Mouse (Mus musculus): ENCODE data around the gene Olfr481. TPM values are rescaled to one million over a fixed set of nuclear protein-coding genes. Genes with fewer than 3 reads are reported as not detected.

Gene Olfr481
- polyA plus RNA-seq (2014; fragmentation: Nextera tagmentation; extraction: Ambion mirVana), result not detected in 2 replicates

- no peak within 1 kb of the TSS for H3K27ac ChIP-seq (replicated peaks in 1 of 2; ENCODE audit: control insufficient read depth in 1 of 2, insufficient read depth in 1 of 2, low read depth in 2 of 2, low read length in 2 of 2)
- no peaks in the 10 kb centered on the region for H3K27me3 ChIP-seq (ENCODE audit: control insufficient read depth, insufficient read depth, low read length)
- H3K4me1 ChIP-seq (ENCODE audit: control insufficient read depth in 2 of 2, insufficient read depth in 2 of 2, low read length in 2 of 2), result no peaks in the 10 kb centered on the region
- H3K9ac ChIP-seq (ENCODE audit: low read length), result no peak within 1 kb of the TSS
- H3K9me3 ChIP-seq (ENCODE audit: control insufficient read depth, low read length), result no peaks in the 10 kb centered on the region
- H3K4me2 ChIP-seq (ENCODE audit: low read length), result no peak within 1 kb of the TSS
- H3K4me3 ChIP-seq (ENCODE audit: control insufficient read depth in 1 of 2, insufficient read depth in 1 of 2, low read depth in 1 of 2, low read length in 2 of 2), result no peak within 1 kb of the TSS
- ATAC-seq (ENCODE audit: insufficient number of reproducible peaks, insufficient read depth, low FRiP score, low read depth), result no peak
- no peaks in the 10 kb centered on the region for H3K36me3 ChIP-seq (ENCODE audit: control insufficient read depth, insufficient read depth, low read length)
Observed at GRCm38 (mm10) chr7:108079555-108079954, at the start of gene Olfr481. Gene Olfr481 (plus strand): TSS chr7:108079855.

GRCm38 (mm10) chr7:108033889-108034288 is 45.8 kb upstream of the Olfr481 start, which contains the start of gene Olfr478:
Gene Olfr478 (minus strand): TSS chr7:108033989.
- Histone ChIP-seq H3K27me3 (ENCODE audit: control insufficient read depth, insufficient read depth, low read length) (no peaks in the 10 kb centered on the region), H3K4me3 (ENCODE audit: control insufficient read depth in 1 of 2, insufficient read depth in 1 of 2, low read depth in 1 of 2, low read length in 2 of 2) (no peak within 1 kb of the TSS), H3K4me1 (ENCODE audit: control insufficient read depth in 2 of 2, insufficient read depth in 2 of 2, low read length in 2 of 2) (no peaks in the 10 kb centered on the region), H3K4me2 (ENCODE audit: low read length) (no peak within 1 kb of the TSS), H3K9ac (ENCODE audit: low read length) (no peak within 1 kb of the TSS), H3K9me3 (ENCODE audit: control insufficient read depth, low read length) (no peaks in the 10 kb centered on the region; the same call in 1 of the 2 replicates), H3K36me3 (ENCODE audit: control insufficient read depth, insufficient read depth, low read length) (no peaks in the 10 kb centered on the region), H3K27ac (replicated peaks in 1 of 2; ENCODE audit: control insufficient read depth in 1 of 2, insufficient read depth in 1 of 2, low read depth in 2 of 2, low read length in 2 of 2) (no peak within 1 kb of the TSS)
- WGBS, result 58% methylated on average over 3 of the region's 3 CpGs
- no peak for ATAC-seq (ENCODE audit: insufficient number of reproducible peaks, insufficient read depth, low FRiP score, low read depth)

DNA sequence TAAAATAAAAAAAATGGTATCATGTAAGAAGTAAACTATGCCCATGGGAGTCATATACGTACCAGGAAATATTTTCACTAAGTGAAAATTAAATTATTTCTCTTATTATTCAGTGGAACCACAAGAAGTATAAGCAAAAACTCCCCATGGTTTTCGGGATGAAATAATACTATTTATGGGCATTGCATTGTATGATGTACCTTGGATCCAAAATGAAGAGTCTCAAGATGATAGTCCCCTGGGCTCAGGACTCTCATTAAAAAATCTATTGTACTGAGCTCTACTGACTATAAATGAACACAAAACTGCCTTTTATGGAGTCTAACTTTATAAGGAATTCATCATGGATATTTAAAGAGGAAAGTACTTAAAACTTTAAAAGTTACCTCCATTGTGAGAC is 29.3 kb upstream of the Olfr481 start, which contains the start of gene Olfr479:
Gene Olfr479, plus strand, starts transcription at position 301 of the 400 bp plus-strand sequence.
- Histone ChIP-seq H3K9ac (ENCODE audit: low read length) (no peak within 1 kb of the TSS), H3K4me1 (ENCODE audit: control insufficient read depth in 2 of 2, insufficient read depth in 2 of 2, low read length in 2 of 2) (no peaks in the 10 kb centered on the region), H3K4me3 (ENCODE audit: control insufficient read depth in 1 of 2, insufficient read depth in 1 of 2, low read depth in 1 of 2, low read length in 2 of 2) (no peak within 1 kb of the TSS), H3K36me3 (ENCODE audit: control insufficient read depth, insufficient read depth, low read length) (no peaks in the 10 kb centered on the region), H3K9me3 (ENCODE audit: control insufficient read depth, low read length) (no peaks in the 10 kb centered on the region), H3K27ac (replicated peaks in 1 of 2; ENCODE audit: control insufficient read depth in 1 of 2, insufficient read depth in 1 of 2, low read depth in 2 of 2, low read length in 2 of 2) (no peak within 1 kb of the TSS), H3K27me3 (ENCODE audit: control insufficient read depth, insufficient read depth, low read length) (no peaks in the 10 kb centered on the region), H3K4me2 (ENCODE audit: low read length) (no peak within 1 kb of the TSS)
- WGBS, result 70% methylated on average over 2 of the region's 2 CpGs
- ATAC-seq (ENCODE audit: insufficient number of reproducible peaks, insufficient read depth, low FRiP score, low read depth), result no peak

GRCm38 (mm10) chr7:108067246-108067645 is 12.4 kb upstream of the Olfr481 start, which contains the start of gene Olfr480:
Gene Olfr480 (minus strand): TSS chr7:108067346.
- Histone ChIP-seq H3K4me1 (ENCODE audit: control insufficient read depth in 2 of 2, insufficient read depth in 2 of 2, low read length in 2 of 2) (no peaks in the 10 kb centered on the region), H3K4me3 (ENCODE audit: control insufficient read depth in 1 of 2, insufficient read depth in 1 of 2, low read depth in 1 of 2, low read length in 2 of 2) (no peak within 1 kb of the TSS), H3K36me3 (ENCODE audit: control insufficient read depth, insufficient read depth, low read length) (no peaks in the 10 kb centered on the region), H3K9ac (ENCODE audit: low read length) (no peak within 1 kb of the TSS), H3K27ac (replicated peaks in 1 of 2; ENCODE audit: control insufficient read depth in 1 of 2, insufficient read depth in 1 of 2, low read depth in 2 of 2, low read length in 2 of 2) (no peak within 1 kb of the TSS), H3K27me3 (ENCODE audit: control insufficient read depth, insufficient read depth, low read length) (no peaks in the 10 kb centered on the region), H3K4me2 (ENCODE audit: low read length) (no peak within 1 kb of the TSS), H3K9me3 (ENCODE audit: control insufficient read depth, low read length) (no peaks in the 10 kb centered on the region)
- WGBS, result 76% methylated on average over 1 of the region's 1 CpGs
- ATAC-seq (ENCODE audit: insufficient number of reproducible peaks, insufficient read depth, low FRiP score, low read depth), result no peak

DNA sequence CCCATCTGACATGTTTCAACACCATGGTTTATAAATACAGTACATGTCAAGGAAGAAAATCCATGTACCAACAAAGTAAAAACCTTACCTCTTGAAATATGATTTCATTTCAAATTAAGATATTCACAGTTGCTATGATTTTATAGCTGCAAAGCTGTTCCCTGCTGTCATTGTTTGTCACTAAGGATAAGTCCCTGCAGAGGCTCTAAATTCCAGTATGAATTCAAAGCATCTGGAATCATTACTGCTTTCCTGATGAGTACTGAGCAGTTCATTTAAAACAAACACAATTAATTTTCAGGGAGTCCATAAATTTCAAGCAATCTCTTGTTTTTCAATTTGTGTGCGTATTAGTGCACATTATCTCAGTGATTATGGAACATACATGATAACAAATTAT is 17.8 kb downstream of the Olfr481 start, which contains the start of gene Olfr482:
Gene Olfr482, minus strand, starts transcription at position 101 of the 400 bp plus-strand sequence.
- Histone ChIP-seq H3K4me2 (ENCODE audit: low read length) (no peak within 1 kb of the TSS), H3K36me3 (ENCODE audit: control insufficient read depth, insufficient read depth, low read length) (no peaks in the 10 kb centered on the region), H3K4me1 (ENCODE audit: control insufficient read depth in 2 of 2, insufficient read depth in 2 of 2, low read length in 2 of 2) (no peaks in the 10 kb centered on the region), H3K27me3 (ENCODE audit: control insufficient read depth, insufficient read depth, low read length) (no peaks in the 10 kb centered on the region), H3K9ac (ENCODE audit: low read length) (no peak within 1 kb of the TSS), H3K9me3 (ENCODE audit: control insufficient read depth, low read length) (no peaks in the 10 kb centered on the region), H3K27ac (replicated peaks in 1 of 2; ENCODE audit: control insufficient read depth in 1 of 2, insufficient read depth in 1 of 2, low read depth in 2 of 2, low read length in 2 of 2) (no peak within 1 kb of the TSS), H3K4me3 (ENCODE audit: control insufficient read depth in 1 of 2, insufficient read depth in 1 of 2, low read depth in 1 of 2, low read length in 2 of 2) (no peak within 1 kb of the TSS)
- WGBS, result 60% methylated on average over 1 of the region's 1 CpGs
- ATAC-seq (ENCODE audit: insufficient number of reproducible peaks, insufficient read depth, low FRiP score, low read depth), result no peak

- Histone ChIP-seq H3K36me3 (ENCODE audit: control insufficient read depth, insufficient read depth, low read length) (no peaks in the 10 kb centered on the region), H3K27ac (replicated peaks in 1 of 2; ENCODE audit: control insufficient read depth in 1 of 2, insufficient read depth in 1 of 2, low read depth in 2 of 2, low read length in 2 of 2) (no peak within 1 kb of the TSS), H3K4me1 (ENCODE audit: control insufficient read depth in 2 of 2, insufficient read depth in 2 of 2, low read length in 2 of 2) (no peaks in the 10 kb centered on the region), H3K4me2 (ENCODE audit: low read length) (no peak within 1 kb of the TSS), H3K4me3 (ENCODE audit: control insufficient read depth in 1 of 2, insufficient read depth in 1 of 2, low read depth in 1 of 2, low read length in 2 of 2) (no peak within 1 kb of the TSS), H3K9ac (ENCODE audit: low read length) (no peak within 1 kb of the TSS), H3K9me3 (ENCODE audit: control insufficient read depth, low read length) (no peaks in the 10 kb centered on the region), H3K27me3 (ENCODE audit: control insufficient read depth, insufficient read depth, low read length) (no peaks in the 10 kb centered on the region)
- no peak for ATAC-seq (ENCODE audit: insufficient number of reproducible peaks, insufficient read depth, low FRiP score, low read depth)
- WGBS, result 72% methylated on average over 1 of the region's 1 CpGs
Observed at GRCm38 (mm10) chr7:108100549-108100948, 20.9 kb downstream of the Olfr481 start, which contains the start of gene Olfr483. Gene Olfr483 (plus strand): TSS chr7:108100849.

GRCm38 (mm10) chr7:108120681-108121080 is 41.0 kb downstream of the Olfr481 start:
- Histone ChIP-seq H3K4me2 (ENCODE audit: low read length) (no peak overlapping the region), H3K9ac (ENCODE audit: low read length) (no peak overlapping the region), H3K36me3 (ENCODE audit: control insufficient read depth, insufficient read depth, low read length) (no peaks in the 10 kb centered on the region), H3K27ac (replicated peaks in 1 of 2; ENCODE audit: control insufficient read depth in 1 of 2, insufficient read depth in 1 of 2, low read depth in 2 of 2, low read length in 2 of 2) (no peak overlapping the region), H3K27me3 (ENCODE audit: control insufficient read depth, insufficient read depth, low read length) (no peaks in the 10 kb centered on the region), H3K9me3 (ENCODE audit: control insufficient read depth, low read length) (no peaks in the 10 kb centered on the region), H3K4me3 (ENCODE audit: control insufficient read depth in 1 of 2, insufficient read depth in 1 of 2, low read depth in 1 of 2, low read length in 2 of 2) (no peak overlapping the region), H3K4me1 (ENCODE audit: control insufficient read depth in 2 of 2, insufficient read depth in 2 of 2, low read length in 2 of 2) (no peaks in the 10 kb centered on the region)
- ATAC-seq (ENCODE audit: insufficient number of reproducible peaks, insufficient read depth, low FRiP score, low read depth), result no peak
- WGBS, result 20% methylated on average over 1 of the region's 1 CpGs

- H3K27ac ChIP-seq (replicated peaks in 1 of 2; ENCODE audit: control insufficient read depth in 1 of 2, insufficient read depth in 1 of 2, low read depth in 2 of 2, low read length in 2 of 2), result no peak overlapping the region
- 43% methylated on average over 1 of the region's 1 CpGs for WGBS
- H3K4me2 ChIP-seq (ENCODE audit: low read length), result no peak overlapping the region
- H3K9ac ChIP-seq (ENCODE audit: low read length), result no peak overlapping the region
- H3K36me3 ChIP-seq (ENCODE audit: control insufficient read depth, insufficient read depth, low read length), result no peaks in the 10 kb centered on the region
- no peak overlapping the region for H3K4me3 ChIP-seq (ENCODE audit: control insufficient read depth in 1 of 2, insufficient read depth in 1 of 2, low read depth in 1 of 2, low read length in 2 of 2)
- H3K4me1 ChIP-seq (ENCODE audit: control insufficient read depth in 2 of 2, insufficient read depth in 2 of 2, low read length in 2 of 2), result no peaks in the 10 kb centered on the region
- no peaks in the 10 kb centered on the region for H3K27me3 ChIP-seq (ENCODE audit: control insufficient read depth, insufficient read depth, low read length)
- H3K9me3 ChIP-seq (ENCODE audit: control insufficient read depth, low read length), result no peaks in the 10 kb centered on the region
- no peak for ATAC-seq (ENCODE audit: insufficient number of reproducible peaks, insufficient read depth, low FRiP score, low read depth)
Observed at GRCm38 (mm10) chr7:108121416-108121815, 41.8 kb downstream of the Olfr481 start.
